Mouse (Mus musculus) embryonic fibroblast, embryonic 13.5 days (primary cell): ENCODE results near the gene Kpna6.

Experiments
- CTCF ChIP-seq: IDR thresholded peaks from 2 replicates; pipeline ENCODE4 v1.5.1; 2011; ENCODE audit warnings: mild to moderate bottlenecking, control low read depth, low read length, moderate library complexity, borderline replicate concordance; ENCODE audit not compliant: insufficient read depth
- POLR2A ChIP-seq: IDR thresholded peaks from 2 replicates; pipeline ENCODE4 v1.6.1; 2011; ENCODE audit warnings: low read depth, mild to moderate bottlenecking, control low read depth, low read length, moderate library complexity

DNA sequence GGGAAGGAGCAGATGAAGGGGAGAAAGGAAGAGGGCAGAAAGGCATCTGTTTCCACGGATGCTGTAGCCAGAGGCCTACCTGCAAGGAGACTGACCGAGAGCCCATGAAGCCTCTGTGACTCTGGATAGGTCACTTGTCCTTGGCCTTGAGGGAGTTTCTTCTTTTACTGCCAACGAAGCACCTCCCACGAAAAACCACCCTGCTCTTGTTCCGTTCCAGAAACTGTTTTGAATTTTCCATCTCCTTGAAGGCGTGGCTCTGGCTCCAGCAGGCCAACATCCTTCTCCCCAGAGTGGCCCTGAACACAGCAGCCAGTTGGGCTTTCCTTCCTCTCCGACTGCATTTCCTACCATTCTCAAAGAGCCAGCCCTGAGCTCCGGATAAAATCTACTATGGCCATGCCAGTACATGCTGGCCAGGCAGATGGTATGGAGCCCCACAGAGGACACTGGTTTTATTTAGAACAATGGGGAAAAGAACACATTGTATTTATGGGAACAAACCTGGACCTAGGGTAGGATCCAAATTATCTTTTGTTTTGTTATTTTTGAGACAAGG lies 51.2 kb downstream of the Kpna6 start:
- TF ChIP-seq CTCF (no peak), POLR2A (no peak)
